Mouse (Mus musculus) myocyte (in vitro differentiated cells): ENCODE results near the gene Smco2. TPM values are rescaled to one million over a fixed set of nuclear protein-coding genes. Genes with fewer than 3 reads are reported as not detected.

ENCODE experiments used
- H3K27me3 ChIP-seq: one replicate; pipeline ENCODE4 v1.6.1; 2011; ENCODE audit not compliant: control insufficient read depth, insufficient read depth, insufficient read length
- H3K36me3 ChIP-seq: one replicate; pipeline ENCODE4 v1.6.1; 2011; ENCODE audit not compliant: control insufficient read depth, insufficient read depth
- H3K4me2 ChIP-seq: one replicate; pipeline ENCODE4 v1.6.1; 2011; ENCODE audit warnings: low read depth, control low read depth
- H3K4me3 ChIP-seq: one replicate; pipeline ENCODE4 v1.5.1; 2011; ENCODE audit warnings: mild to moderate bottlenecking, control low read depth, moderate library complexity
- H3K79me2 ChIP-seq: one replicate; pipeline ENCODE4 v1.6.1; 2011; ENCODE audit not compliant: control insufficient read depth, insufficient read depth
- H3ac ChIP-seq: one replicate; pipeline ENCODE4 v1.6.1; 2011; ENCODE audit not compliant: control insufficient read depth, insufficient read length
- CEBPB ChIP-seq: IDR thresholded peaks from 2 replicates; pipeline ENCODE4 v1.6.1; 2011; ENCODE audit warnings: mild to moderate bottlenecking, moderate library complexity; ENCODE audit not compliant: poor library complexity, insufficient read depth, severe bottlenecking
- E2F4 ChIP-seq: IDR thresholded peaks from one replicate; pipeline ENCODE4 v1.6.1; 2011; ENCODE audit warnings: mild to moderate bottlenecking, control low read depth, moderate library complexity; ENCODE audit not compliant: insufficient read depth
- MAX ChIP-seq: IDR thresholded peaks from one replicate; pipeline ENCODE4 v1.6.1; 2011; ENCODE audit warnings: low read depth, mild to moderate bottlenecking, control low read depth
- MYOD1 ChIP-seq, 3 experiments: IDR thresholded peaks; one replicate each; pipeline ENCODE4 v1.6.1; 2011; ENCODE audit warnings: control low read depth in 2 of 3, low read depth in 2 of 3, mild to moderate bottlenecking in 2 of 3, moderate library complexity in 1 of 3; ENCODE audit not compliant: insufficient read length in 2 of 3, control insufficient read depth in 1 of 3
- MYOG ChIP-seq, 3 experiments: IDR thresholded peaks; one replicate each; pipeline ENCODE4 v1.6.1; 2011; ENCODE audit warnings: control low read depth in 2 of 3, low read depth in 2 of 3, mild to moderate bottlenecking in 2 of 3; ENCODE audit not compliant: insufficient read length in 2 of 3, control insufficient read depth in 1 of 3, insufficient read depth in 1 of 3
- POLR2A ChIP-seq: IDR thresholded peaks from one replicate; pipeline ENCODE4 v1.6.1; 2011; ENCODE audit warnings: low read depth, mild to moderate bottlenecking, control low read depth, moderate library complexity; ENCODE audit not compliant: insufficient read length
- POLR2AphosphoS2 ChIP-seq: IDR thresholded peaks from one replicate; pipeline ENCODE4 v1.6.1; 2011; ENCODE audit warnings: low read depth, control low read depth; ENCODE audit not compliant: insufficient read length
- REST ChIP-seq: IDR thresholded peaks from one replicate; pipeline ENCODE4 v1.6.1; 2011; ENCODE audit warnings: mild to moderate bottlenecking, control low read depth, moderate library complexity; ENCODE audit not compliant: insufficient read depth, insufficient read length
- SRF ChIP-seq: IDR thresholded peaks from one replicate; pipeline ENCODE4 v1.6.1; 2011; ENCODE audit warnings: low read depth; ENCODE audit not compliant: control insufficient read depth, insufficient read length
- TCF12 ChIP-seq: IDR thresholded peaks from one replicate; pipeline ENCODE4 v1.6.1; 2011; ENCODE audit warnings: mild to moderate bottlenecking, control low read depth; ENCODE audit not compliant: poor library complexity, insufficient read depth, severe bottlenecking
- TCF3 ChIP-seq: IDR thresholded peaks from one replicate; pipeline ENCODE4 v1.6.1; 2011; ENCODE audit warnings: low read depth, control low read depth; ENCODE audit not compliant: insufficient read length
- USF1 ChIP-seq: IDR thresholded peaks from one replicate; pipeline ENCODE4 v1.6.1; 2011; ENCODE audit warnings: low read depth, mild to moderate bottlenecking, control low read depth, moderate library complexity
- polyA plus RNA-seq: library from polyadenylated mRNA; unstranded; fragments of >200 nt; fragmentation: generic; extraction: Trizol; gene quantifications from one replicate; pipeline ENCODE4 v1.2.1, GENCODE M21; 2012; ENCODE audit warnings: missing spikeins

The Smco2 gene
- polyA plus RNA-seq, 1 experiment = not detected

- no peak for TF ChIP-seq REST
- no peak for TF ChIP-seq CEBPB
- no peak for TF ChIP-seq TCF12
- no peak for TF ChIP-seq MYOD1 (IDR thresholded peaks at IDR 0.05; ENCODE audit: control insufficient read depth in 1 of 3, insufficient read length in 2 of 3, low read depth in 2 of 3)
- Histone ChIP-seq H3K79me2 (peaks cover 93% of the 10 kb centered on the region), H3K4me3 (no peak overlapping the region), H3K4me2 (no peak overlapping the region), H3ac (no peak overlapping the region), H3K36me3 (peaks cover 17% of the 10 kb centered on the region), H3K27me3 (no peaks in the 10 kb centered on the region)
Measured at GRCm38 (mm10) chr6:146903632-146904031, 53.7 kb downstream of the Smco2 start.

- H3K27me3 ChIP-seq = no peaks in the 10 kb centered on the region
Measured at GRCm38 (mm10) chr6:146904707-146905106, 54.8 kb downstream of the Smco2 start.

GRCm38 (mm10) chr6:146906000-146906786, 56.3 kb downstream of the Smco2 start:
- H3K4me3 ChIP-seq = no peak overlapping the region
- peak in 1 of 3 experiments; percentile 52 for TF ChIP-seq MYOD1 (IDR thresholded peaks at IDR 0.05; ENCODE audit: control insufficient read depth in 1 of 3, insufficient read length in 2 of 3, low read depth in 2 of 3)
- TF ChIP-seq POLR2AphosphoS2 = no peak
- no peaks in the 10 kb centered on the region for H3K27me3 ChIP-seq
- peaks cover 5% of the 10 kb centered on the region for H3K36me3 ChIP-seq
- H3ac ChIP-seq = no peak overlapping the region
- H3K4me2 ChIP-seq = peak overlapping the region; percentile 54
- H3K79me2 ChIP-seq = peaks cover 76% of the 10 kb centered on the region

More at GRCm38 (mm10) chr6:146904707-146905106, 54.8 kb downstream of the Smco2 start:
- TF ChIP-seq TCF3 (no peak), CEBPB (no peak), REST (no peak), MYOG (IDR thresholded peaks at IDR 0.05; ENCODE audit: control insufficient read depth in 1 of 3, insufficient read depth in 1 of 3, insufficient read length in 2 of 3, low read depth in 2 of 3) (no peak), TCF12 (no peak)
- H3K4me2 ChIP-seq = no peak overlapping the region
- H3ac ChIP-seq = no peak overlapping the region
- H3K36me3 ChIP-seq = peaks cover 17% of the 10 kb centered on the region
- H3K4me3 ChIP-seq = no peak overlapping the region
- peaks cover 82% of the 10 kb centered on the region for H3K79me2 ChIP-seq

- TF ChIP-seq MYOG (IDR thresholded peaks at IDR 0.05; ENCODE audit: control insufficient read depth in 1 of 3, insufficient read depth in 1 of 3, insufficient read length in 2 of 3, low read depth in 2 of 3) = no peak
- TF ChIP-seq REST = no peak
- TF ChIP-seq USF1 = no peak
- no peak for TF ChIP-seq SRF
- TF ChIP-seq TCF12 = no peak
- no peak for TF ChIP-seq CEBPB
- no peak for TF ChIP-seq POLR2A
- no peak for TF ChIP-seq E2F4
- no peak for TF ChIP-seq MYOD1 (IDR thresholded peaks at IDR 0.05; ENCODE audit: control insufficient read depth in 1 of 3, insufficient read length in 2 of 3, low read depth in 2 of 3)
- TF ChIP-seq TCF3 = no peak
- TF ChIP-seq MAX = no peak
- no peak for TF ChIP-seq POLR2AphosphoS2
- Histone ChIP-seq H3K36me3 (no peaks in the 10 kb centered on the region), H3K27me3 (no peaks in the 10 kb centered on the region), H3K4me2 (peak overlapping the region; percentile 54), H3K4me3 (no peak overlapping the region), H3K79me2 (peaks cover 76% of the 10 kb centered on the region), H3ac (no peak overlapping the region)
Measured at GRCm38 (mm10) chr6:146907061-146907794, 57.3 kb downstream of the Smco2 start.

- H3K27me3 ChIP-seq = no peaks in the 10 kb centered on the region
- peak overlapping the region; percentile 74 for H3K4me2 ChIP-seq
- no peak overlapping the region for H3K4me3 ChIP-seq
- no peaks in the 10 kb centered on the region for H3K36me3 ChIP-seq
- peaks cover 76% of the 10 kb centered on the region for H3K79me2 ChIP-seq
- no peak overlapping the region for H3ac ChIP-seq
- TF ChIP-seq POLR2A (no peak), MYOG (IDR thresholded peaks at IDR 0.05; ENCODE audit: control insufficient read depth in 1 of 3, insufficient read depth in 1 of 3, insufficient read length in 2 of 3, low read depth in 2 of 3) (no peak), SRF (no peak), USF1 (no peak), POLR2AphosphoS2 (no peak), TCF12 (no peak), REST (no peak), TCF3 (no peak), MAX (no peak), MYOD1 (IDR thresholded peaks at IDR 0.05; ENCODE audit: control insufficient read depth in 1 of 3, insufficient read length in 2 of 3, low read depth in 2 of 3) (no peak), E2F4 (no peak), CEBPB (no peak)
Measured at GRCm38 (mm10) chr6:146907795-146908190, 57.9 kb downstream of the Smco2 start.
